8 mouse cellular contexts compared by ENCODE assay signal in genomic region chr2:155133977-155134860, GRCm38 (mm10). TPM values are rescaled to one million over a fixed set of nuclear protein-coding genes. Genes with fewer than 3 reads are reported as not detected.
DNase-seq lines count a peak whose midpoint lies in the region; ATAC-seq and TF ChIP-seq lines count a peak whose summit lies in the region.

No protein-coding gene starts in this region.

- no peaks in the 10 kb centered on the region for H3K27me3 ChIP-seq in heart, adult 2 months (ENCODE audit: control insufficient read depth, insufficient read depth, low read length)
- H3K27me3 ChIP-seq in embryonic facial prominence, embryonic 10.5 days (replicated peaks; ENCODE audit: low read depth, poor library complexity, severe bottlenecking) = no peaks in the 10 kb centered on the region
- H3K27me3 ChIP-seq in lung, embryonic 16.5 days (ENCODE audit: control insufficient read depth, insufficient read depth, low read depth, low read length) = no peaks in the 10 kb centered on the region

- H3K79me2 ChIP-seq in heart, adult 2 months (replicated peaks; ENCODE audit: control insufficient read depth, insufficient read depth, low read length) = peaks cover 8% of the 10 kb centered on the region

- peak; percentile 11; the same call in 1 of the 2 replicates for ATAC-seq in lung, embryonic 16.5 days (ENCODE audit: low read depth)

- peaks cover 20% of the 10 kb centered on the region for H3K36me3 ChIP-seq in heart, adult 2 months (ENCODE audit: control insufficient read depth, insufficient read depth, low read length)
- peaks cover 16% of the 10 kb centered on the region for H3K36me3 ChIP-seq in embryonic facial prominence, embryonic 10.5 days (replicated peaks)
- H3K36me3 ChIP-seq in lung, embryonic 16.5 days (ENCODE audit: control insufficient read depth, insufficient read depth, low read length) = peaks cover 12% of the 10 kb centered on the region

- no peak for TF ChIP-seq CTCF in heart, adult 2 months (IDR thresholded peaks at IDR 0.05)

- H3K4me3 ChIP-seq in heart, adult 2 months = peak overlapping the region; percentile 92
- H3K4me3 ChIP-seq in embryonic facial prominence, embryonic 10.5 days = peak overlapping the region; percentile 97
- peak overlapping the region; percentile 86 for H3K4me3 ChIP-seq in lung, embryonic 16.5 days (ENCODE audit: low read length)

- H3K9me3 ChIP-seq in embryonic facial prominence, embryonic 10.5 days = no peaks in the 10 kb centered on the region
- no peaks in the 10 kb centered on the region for H3K9me3 ChIP-seq in lung, embryonic 16.5 days (ENCODE audit: control insufficient read depth, low read length)

- H3K27ac ChIP-seq in heart, adult 2 months = peak overlapping the region; percentile 95
- peak overlapping the region; percentile 97 for H3K27ac ChIP-seq in embryonic facial prominence, embryonic 10.5 days (replicated peaks)
- peak overlapping the region; percentile 84 for H3K27ac ChIP-seq in lung, embryonic 16.5 days (ENCODE audit: low read length)

- DNase-seq in heart, adult 2 months = no peak
- no peak for DNase-seq in heart, adult 9 months (ENCODE audit: low spot score in 2 of 2)
- DNase-seq in CD8-positive naive resting alpha-beta T cell, adult 2 months (ENCODE audit: low read depth in 2 of 2, low spot score in 2 of 2) = peak; percentile 15 to 16
- DNase-seq in embryonic facial prominence, embryonic 10.5 days (ENCODE audit: low spot score) = peak; percentile 55
- DNase-seq in heart, postnatal 4 days = peak; percentile 31
- peak; percentile 28 to 45 for DNase-seq in spleen, adult 18-20 months
- no peak for DNase-seq in cerebellum, adult 8-10 months

- peak overlapping the region; percentile 96 for H3K9ac ChIP-seq in heart, adult 2 months (ENCODE audit: low read depth, low read length)
- H3K9ac ChIP-seq in lung, embryonic 16.5 days (ENCODE audit: low read length) = peak overlapping the region; percentile 97

- H3K4me1 ChIP-seq in heart, adult 2 months (ENCODE audit: control insufficient read depth, insufficient read depth, low read length) = peaks cover 10% of the 10 kb centered on the region
- peaks cover 22% of the 10 kb centered on the region for H3K4me1 ChIP-seq in embryonic facial prominence, embryonic 10.5 days
- H3K4me1 ChIP-seq in lung, embryonic 16.5 days (replicated peaks; ENCODE audit: control insufficient read depth, insufficient read depth, low read length) = peaks cover 16% of the 10 kb centered on the region

- no peak for TF ChIP-seq POLR2A in heart, adult 2 months (IDR thresholded peaks at IDR 0.05; ENCODE audit: insufficient read depth, low read depth, low read length)

- 1% methylated on average over 18 of the region's 18 CpGs for WGBS in heart, adult 2 months
- WGBS in embryonic facial prominence, embryonic 10.5 days = under 1% methylated on average over 18 of the region's 18 CpGs
- WGBS in lung, embryonic 16.5 days = under 1% methylated on average over 18 of the region's 18 CpGs

- no peak for TF ChIP-seq EP300 in heart, adult 2 months (IDR thresholded peaks at IDR 0.05; ENCODE audit: insufficient read depth, low read depth, low read length)

- H3K4me2 ChIP-seq in lung, embryonic 16.5 days (ENCODE audit: low read depth, low read length) = peak overlapping the region; percentile 53

- intact Hi-C loops in heart, adult 2 months (cut with DNase I) = loop anchor here (5.0 kb wide), 1 partner anchor 62 kb away; the partner anchor contains the start of gene Ahcy

RNA-seq across cellular contexts. Expression of gene Itch, which starts 0.9 kb away (rescaled TPM):
- 10 to 100 TPM; 26.4 to 26.8 TPM for total RNA-seq in heart, adult 2 months (2021)
- 6.9 and 10.5 TPM in 2 replicates for polyA plus RNA-seq in heart, adult 2 months (2012; rRNA removed)
- 58.2 TPM in 2 replicates for polyA plus RNA-seq in embryonic facial prominence, embryonic 10.5 days (2016; fragmentation: Nextera tagmentation; extraction: Ambion mirVana)
- total RNA-seq in heart, postnatal 4 days (2021) = 10 to 100 TPM; 36.5 to 38.0 TPM
- polyA plus RNA-seq in lung, embryonic 16.5 days (2015; fragmentation: Nextera tagmentation; extraction: Ambion mirVana) = 54.4 and 55.6 TPM in 2 replicates

RNA-seq across cellular contexts. Expression of gene Ahcy, which starts 59.9 kb away (rescaled TPM):
- total RNA-seq in heart, adult 2 months (2021) = 10 to 100 TPM; 10.5 to 14.0 TPM
- polyA plus RNA-seq in heart, adult 2 months (2012; rRNA removed) = 22.5 and 30.8 TPM in 2 replicates
- 105 and 109 TPM in 2 replicates for polyA plus RNA-seq in embryonic facial prominence, embryonic 10.5 days (2016; fragmentation: Nextera tagmentation; extraction: Ambion mirVana)
- total RNA-seq in heart, postnatal 4 days (2021) = 10 to 100 TPM; 19.7 to 22.6 TPM
- 50.9 and 51.0 TPM in 2 replicates for polyA plus RNA-seq in lung, embryonic 16.5 days (2015; fragmentation: Nextera tagmentation; extraction: Ambion mirVana)

Comparison
In these comparisons a context has a peak if more than half of its experiments do, and no peak if none do; other contexts are left out.
1. DNase-seq: peak in CD8-positive naive resting alpha-beta T cell, adult 2 months (2 of 2), embryonic facial prominence, embryonic 10.5 days (single experiment), heart, postnatal 4 days (single experiment) and spleen, adult 18-20 months (2 of 2); none in heart, adult 2 months (0 of 2), heart, adult 9 months (0 of 2) and cerebellum, adult 8-10 months (single experiment).
2. Peak in every context shown above with its lines, with median percentiles within 50 percentile points of each other: H3K27ac ChIP-seq and H3K4me3 ChIP-seq.